Mouse (Mus musculus): ENCODE results near the gene Ptprd. TPM values are rescaled to one million over a fixed set of nuclear protein-coding genes. Genes with fewer than 3 reads are reported as not detected.
"Not testable (repeated sequence)": the region's sequence is repeated elsewhere in the genome, so short reads cannot be mapped to it uniquely, and the experiment has no call there.

Gene Ptprd
- total RNA-seq, 2 experiments from 2014 or later, result 164 to 180 TPM

GRCm38 (mm10) chr4:76443553-76443952 is 1768.2 kb downstream of the Ptprd start:
- no peak for DNase-seq

- DNase-seq, result no peak
Measured at GRCm38 (mm10) chr4:76440791-76441364, 1770.9 kb downstream of the Ptprd start.

GRCm38 (mm10) chr4:76438496-76439079 is 1773.2 kb downstream of the Ptprd start:
- no peak for DNase-seq

- no peak for DNase-seq
Measured at GRCm38 (mm10) chr4:76438068-76438467, 1773.7 kb downstream of the Ptprd start.

GRCm38 (mm10) chr4:76435920-76436319 is 1775.8 kb downstream of the Ptprd start:
- DNase-seq, result no peak

- DNase-seq, result no peak
Measured at GRCm38 (mm10) chr4:76429769-76430168, 1782.0 kb downstream of the Ptprd start.

GRCm38 (mm10) chr4:76427036-76427435 is 1784.7 kb downstream of the Ptprd start:
- not testable (repeated sequence) for DNase-seq

- DNase-seq, result no peak
Measured at GRCm38 (mm10) chr4:76425230-76425575, 1786.6 kb downstream of the Ptprd start.

GRCm38 (mm10) chr4:76424324-76425229 is 1787.2 kb downstream of the Ptprd start:
- no peak for DNase-seq

GRCm38 (mm10) chr4:76422113-76422512 is 1789.6 kb downstream of the Ptprd start:
- DNase-seq, result no peak

- DNase-seq, result no peak
Measured at GRCm38 (mm10) chr4:76419641-76420040, 1792.1 kb downstream of the Ptprd start.

GRCm38 (mm10) chr4:76417676-76418075 is 1794.1 kb downstream of the Ptprd start:
- no peak for DNase-seq

- no peak for DNase-seq
Measured at GRCm38 (mm10) chr4:76415624-76416023, 1796.1 kb downstream of the Ptprd start.

- no peak for DNase-seq
Measured at GRCm38 (mm10) chr4:76414591-76414990, 1797.2 kb downstream of the Ptprd start.

- no peak for DNase-seq
Measured at GRCm38 (mm10) chr4:76410053-76410452, 1801.7 kb downstream of the Ptprd start.

- DNase-seq, result no peak
Measured at GRCm38 (mm10) chr4:76409159-76409558, 1802.6 kb downstream of the Ptprd start.

- no peak for DNase-seq
Measured at GRCm38 (mm10) chr4:76405862-76406454, 1805.8 kb downstream of the Ptprd start.

GRCm38 (mm10) chr4:76403219-76403618 is 1808.5 kb downstream of the Ptprd start:
- DNase-seq, result no peak

GRCm38 (mm10) chr4:76387887-76388286 is 1823.9 kb downstream of the Ptprd start:
- DNase-seq, result no peak

GRCm38 (mm10) chr4:76386978-76387824 is 1824.6 kb downstream of the Ptprd start:
- DNase-seq, result no peak

GRCm38 (mm10) chr4:76385818-76386217 is 1825.9 kb downstream of the Ptprd start:
- no peak for DNase-seq

- DNase-seq, result peak; percentile 60 to 61
Measured at GRCm38 (mm10) chr4:76380312-76380917, 1831.3 kb downstream of the Ptprd start.

All from layer of hippocampus, postnatal 36 days (tissue).